Mouse (Mus musculus) thymus, adult 2 months (tissue): ENCODE measurements at regions not wholly inside any gene's neighbourhood (a gene's known extent, or its start where the extent isn't known, plus 50 kb on each side); places are given as distances from the start of the nearest gene placed in this dataset.

Experiments
- DNase-seq: peaks from one replicate; pipeline ENCODE4 v3.0.0; 2021
- H3K27ac ChIP-seq: fragments of 200-500 bp; 2 replicates; pipeline ENCODE4 v1.5.1; 2012; ENCODE audit warnings: low read length, control low read depth; ENCODE audit not compliant: control insufficient read depth, insufficient read depth
- H3K27me3 ChIP-seq: fragments of 200-500 bp; 2 replicates; pipeline ENCODE4 v1.6.1; 2012; ENCODE audit warnings: mild to moderate bottlenecking, low read length, moderate library complexity, mixed read lengths; ENCODE audit not compliant: control insufficient read depth, insufficient read depth
- H3K36me3 ChIP-seq: fragments of 200-500 bp; 2 replicates; pipeline ENCODE4 v1.6.1; 2012; ENCODE audit warnings: mild to moderate bottlenecking, low read length, moderate library complexity; ENCODE audit not compliant: control insufficient read depth, insufficient read depth
- H3K4me1 ChIP-seq: fragments of 200-500 bp; replicated peaks from 2 replicates; pipeline ENCODE4 v1.6.1; 2012; ENCODE audit warnings: low read length; ENCODE audit not compliant: control insufficient read depth, insufficient read depth
- H3K4me3 ChIP-seq: fragments of 200-500 bp; 2 replicates; pipeline ENCODE4 v1.5.1; 2012; ENCODE audit warnings: mild to moderate bottlenecking, low read length, control low read depth, moderate library complexity; ENCODE audit not compliant: control insufficient read depth, insufficient read depth
- CTCF ChIP-seq: fragments of 200-500 bp; IDR thresholded peaks from 2 replicates; pipeline ENCODE4 v1.5.1; 2012; ENCODE audit warnings: mild to moderate bottlenecking, control low read depth, low read length, moderate library complexity, borderline replicate concordance; ENCODE audit not compliant: control insufficient read depth, poor library complexity, insufficient read depth; ENCODE audit errors: extremely low read depth
- POLR2A ChIP-seq: fragments of 200-500 bp; IDR thresholded peaks from 2 replicates; pipeline ENCODE4 v1.6.1; 2012; ENCODE audit warnings: mild to moderate bottlenecking, low read length, control low read depth, moderate library complexity; ENCODE audit not compliant: control insufficient read depth, poor library complexity, insufficient read depth; ENCODE audit errors: extremely low read depth
- WGBS: fragments of 180-500 bp; shearing (Covaris S2); methylation state at CpG from one replicate; pipeline ENCODE4 v1.1.7; 2018; 5-methylcytosine and 5-hydroxymethylcytosine counted together

DNA sequence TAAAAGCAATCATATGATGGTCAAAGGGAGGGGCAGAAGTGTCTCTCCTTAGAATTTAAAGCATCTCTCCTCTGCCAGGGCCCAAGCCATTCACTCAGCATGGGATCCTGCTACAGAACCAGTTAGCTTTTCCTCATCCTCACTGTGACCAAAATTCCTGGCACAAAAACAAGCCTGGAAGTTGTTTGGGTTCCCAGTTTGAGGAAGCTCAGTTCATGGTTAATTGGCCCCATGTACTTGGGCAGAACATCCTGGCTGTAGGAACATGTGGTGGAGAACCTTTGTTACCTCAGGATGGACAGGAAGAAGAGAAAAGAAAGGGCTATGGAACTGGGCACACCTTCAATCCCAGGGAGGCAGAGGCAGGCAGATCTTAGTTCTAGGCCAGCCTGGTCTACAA, 52.4 kb upstream of the Mfge8 start:
- no peak overlapping the region for H3K4me3 ChIP-seq
- H3K36me3 ChIP-seq: no peaks in the 10 kb centered on the region
- no peak for DNase-seq
- H3K4me1 ChIP-seq: no peaks in the 10 kb centered on the region
- no peaks in the 10 kb centered on the region for H3K27me3 ChIP-seq
- H3K27ac ChIP-seq: no peak overlapping the region
- TF ChIP-seq POLR2A: no peak
- TF ChIP-seq CTCF: no peak

DNA sequence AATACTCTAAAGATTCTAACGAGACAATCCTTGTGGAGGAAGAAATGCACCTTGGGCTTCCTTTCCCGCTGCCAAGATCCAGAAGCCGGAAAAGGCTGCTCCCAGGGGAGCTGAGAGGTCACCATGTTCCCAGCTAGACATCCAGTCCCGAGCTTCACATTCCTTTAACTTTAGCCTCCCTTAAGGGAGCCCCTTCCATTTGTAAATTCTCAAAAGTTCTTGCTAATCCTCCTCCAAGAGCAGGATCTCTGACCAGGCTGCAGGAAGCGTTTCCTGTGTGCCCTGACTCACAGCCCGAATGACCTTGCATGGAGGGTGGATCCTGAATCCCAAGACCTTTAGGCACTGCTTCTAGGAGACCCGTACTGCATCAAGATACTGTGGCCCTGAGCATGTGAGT, 53.5 kb upstream of the Mfge8 start:
- TF ChIP-seq POLR2A (no peak), CTCF (no peak)
- H3K4me3 ChIP-seq: no peak overlapping the region
- DNase-seq: no peak
- no peaks in the 10 kb centered on the region for H3K27me3 ChIP-seq
- no peaks in the 10 kb centered on the region for H3K4me1 ChIP-seq
- WGBS: 80% methylated on average over 7 of the region's 7 CpGs
- no peak overlapping the region for H3K27ac ChIP-seq
- no peaks in the 10 kb centered on the region for H3K36me3 ChIP-seq

DNA sequence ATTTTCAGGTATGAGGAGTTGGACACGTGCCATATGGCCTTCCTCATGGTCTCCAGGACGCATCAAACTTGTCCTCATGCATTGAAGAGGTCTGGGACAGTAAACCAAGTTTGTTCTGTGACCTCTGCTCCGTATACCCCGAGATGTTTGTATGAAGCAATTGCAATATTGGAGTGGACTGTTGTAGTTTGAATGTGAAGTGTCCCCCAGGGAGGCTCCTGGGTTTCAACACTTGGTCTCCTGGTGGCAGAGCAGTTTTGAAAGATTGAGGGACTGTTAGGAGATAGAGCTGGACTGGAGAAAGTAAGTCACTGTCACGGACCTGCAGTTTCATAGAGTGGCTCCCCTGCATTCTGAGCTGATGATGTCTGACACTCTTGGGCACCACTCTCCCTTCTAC, 54.6 kb upstream of the Mfge8 start:
- no peaks in the 10 kb centered on the region for H3K27me3 ChIP-seq
- H3K4me3 ChIP-seq: no peak overlapping the region
- no peaks in the 10 kb centered on the region for H3K36me3 ChIP-seq
- H3K4me1 ChIP-seq: no peaks in the 10 kb centered on the region
- WGBS: 84% methylated on average over 5 of the region's 5 CpGs
- DNase-seq: no peak
- no peak for TF ChIP-seq CTCF
- no peak for TF ChIP-seq POLR2A
- no peak overlapping the region for H3K27ac ChIP-seq

DNA sequence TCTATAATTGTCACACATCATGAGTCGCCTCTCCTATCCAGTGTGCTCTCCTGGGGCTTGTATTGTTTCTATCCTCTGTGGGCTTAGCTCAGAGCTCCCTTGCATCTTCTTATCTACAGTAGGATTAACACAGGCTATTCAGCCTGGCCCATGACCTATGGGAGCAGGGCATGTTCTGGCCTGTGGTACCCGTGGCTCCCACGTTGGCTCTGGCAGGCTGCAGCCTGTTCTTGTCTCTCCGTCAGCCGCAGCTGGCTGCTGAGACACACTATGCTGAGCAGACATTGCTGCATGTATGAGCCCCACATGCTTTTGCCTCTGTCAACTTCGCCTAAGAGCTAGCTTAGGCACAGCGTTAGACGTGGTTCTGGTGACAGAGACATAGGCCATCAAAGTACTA, 58.3 kb upstream of the Mfge8 start:
- TF ChIP-seq CTCF: no peak
- TF ChIP-seq POLR2A: no peak
- WGBS: 86% methylated on average over 8 of the region's 8 CpGs
- Histone ChIP-seq H3K4me1 (no peaks in the 10 kb centered on the region), H3K27ac (no peak overlapping the region), H3K4me3 (no peak overlapping the region), H3K27me3 (no peaks in the 10 kb centered on the region), H3K36me3 (no peaks in the 10 kb centered on the region)
- no peak for DNase-seq

DNA sequence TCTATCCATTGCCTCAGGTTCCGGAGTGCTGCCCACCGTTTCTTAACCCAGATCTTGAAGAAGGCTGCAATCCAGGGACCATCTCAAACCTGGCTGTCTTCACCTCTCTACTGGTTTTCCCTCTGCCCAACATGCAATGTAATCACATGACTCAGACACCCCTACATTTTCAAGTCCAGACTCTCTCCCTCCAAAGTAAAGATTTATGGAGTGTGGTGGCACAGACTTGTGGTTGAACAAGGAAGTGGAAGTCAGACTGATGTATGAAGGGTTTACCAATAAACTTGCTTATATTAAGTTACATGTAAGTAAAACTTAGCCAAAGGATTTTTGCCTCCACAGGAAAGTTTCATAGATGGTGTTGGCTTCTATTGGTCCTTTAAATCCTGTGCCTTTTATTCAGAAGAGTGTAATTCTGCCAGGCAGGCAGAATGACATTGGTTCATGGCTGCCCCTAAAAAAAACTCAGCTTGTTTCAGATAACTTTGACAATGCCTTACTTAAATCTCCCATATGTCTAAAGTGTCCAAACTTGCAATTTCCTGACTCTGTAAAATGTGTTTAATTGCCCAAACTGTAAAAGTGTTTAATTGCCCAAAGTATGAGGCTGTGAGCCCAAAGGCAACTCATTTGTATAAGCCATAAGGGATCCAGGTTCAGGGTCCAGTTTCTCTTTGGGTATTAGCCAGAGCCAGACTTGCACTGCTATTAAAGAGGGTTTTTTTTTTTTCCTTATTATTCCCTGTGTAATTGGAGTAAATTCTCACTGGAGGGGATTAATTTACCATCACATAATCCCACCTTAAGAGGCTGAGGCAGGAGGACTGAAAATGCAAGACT, 61.7 kb upstream of the Mfge8 start:
- no peak for TF ChIP-seq POLR2A
- TF ChIP-seq CTCF: no peak
- Histone ChIP-seq H3K27me3 (no peaks in the 10 kb centered on the region), H3K27ac (no peak overlapping the region), H3K36me3 (no peaks in the 10 kb centered on the region), H3K4me1 (no peaks in the 10 kb centered on the region), H3K4me3 (no peak overlapping the region)
- WGBS: 85% methylated on average over 2 of the region's 2 CpGs
- no peak for DNase-seq

DNA sequence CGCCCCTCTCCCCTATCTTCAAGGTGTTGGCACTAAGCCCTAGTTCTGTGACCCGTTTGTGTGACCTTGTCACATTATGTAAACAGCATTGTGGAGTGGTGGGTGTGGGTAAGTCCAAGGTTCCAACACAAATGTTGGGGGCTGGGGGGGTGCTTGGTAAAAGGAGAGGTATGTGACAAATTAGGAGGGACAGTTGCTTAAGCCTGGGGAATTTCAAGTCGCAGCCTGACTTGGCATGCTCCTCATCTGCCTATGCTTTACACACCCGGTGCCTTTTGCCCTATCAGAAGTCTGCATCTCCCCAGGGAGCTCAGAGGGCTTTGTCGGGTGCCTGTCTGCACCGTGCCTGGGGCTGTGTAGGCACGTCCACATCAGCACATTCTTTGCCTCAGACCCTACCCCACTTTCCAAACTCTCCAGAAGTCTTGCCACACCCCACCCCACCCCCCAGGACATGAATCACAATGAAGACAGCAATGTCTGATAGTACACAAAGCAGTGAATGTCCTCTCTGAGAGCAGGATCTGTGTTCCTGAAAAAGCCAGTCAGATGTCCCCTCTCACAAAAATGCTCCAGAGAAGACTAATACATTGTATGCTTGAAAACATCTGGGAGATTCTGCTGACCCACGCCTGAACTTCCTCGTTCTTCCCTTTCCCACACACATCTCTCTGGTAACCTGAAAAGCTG, 61.6 kb upstream of the Abhd2 start:
- no peaks in the 10 kb centered on the region for H3K4me1 ChIP-seq
- H3K4me3 ChIP-seq: no peak overlapping the region
- DNase-seq: peak; percentile 7
- no peaks in the 10 kb centered on the region for H3K36me3 ChIP-seq
- WGBS: 28% methylated on average over 9 of the region's 9 CpGs
- no peaks in the 10 kb centered on the region for H3K27me3 ChIP-seq
- no peak for TF ChIP-seq POLR2A
- TF ChIP-seq CTCF: no peak
- no peak overlapping the region for H3K27ac ChIP-seq
